Mouse (Mus musculus): ENCODE results near the gene Enoph1. TPM values are rescaled to one million over a fixed set of nuclear protein-coding genes. Genes with fewer than 3 reads are reported as not detected.

Gene Enoph1
- polyA plus RNA-seq, 1 experiment from 2014 or later: 46.9 TPM

DNA sequence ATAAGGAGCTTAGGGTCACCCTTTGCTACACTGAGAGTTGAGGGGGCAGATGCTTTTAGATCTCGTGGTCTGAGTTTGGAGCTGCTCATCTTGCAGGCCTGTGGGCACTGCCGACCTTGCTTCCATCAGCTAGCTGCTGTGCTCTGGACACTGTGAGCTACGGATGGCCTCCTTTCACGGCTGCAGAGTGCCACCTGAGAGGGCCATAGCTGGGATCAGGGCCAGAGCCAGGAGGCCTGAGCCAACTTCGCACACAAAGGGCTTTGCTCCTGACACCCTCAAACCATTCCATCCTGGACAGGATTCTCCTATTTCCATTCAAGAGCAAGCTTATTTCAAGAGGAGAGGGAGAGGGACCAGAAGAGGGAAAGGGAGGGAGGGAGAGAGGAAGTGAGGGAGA, 15.4 kb upstream of the Enoph1 start:
- Histone ChIP-seq H3K4me3 (no peak overlapping the region), H3K4me1 (replicated peaks) (no peaks in the 10 kb centered on the region), H3K27me3 (ENCODE audit: insufficient read depth, poor library complexity, severe bottlenecking) (no peaks in the 10 kb centered on the region), H3K36me3 (no peaks in the 10 kb centered on the region), H3K9me3 (no peaks in the 10 kb centered on the region), H3K27ac (no peak overlapping the region)
- no peak for DNase-seq (ENCODE audit: low spot score)
- 78% methylated on average over 5 of the region's 5 CpGs for WGBS

GRCm38 (mm10) chr5:100024868-100025267, 14.9 kb upstream of the Enoph1 start:
- Histone ChIP-seq H3K4me1 (replicated peaks) (no peaks in the 10 kb centered on the region), H3K27me3 (ENCODE audit: insufficient read depth, poor library complexity, severe bottlenecking) (no peaks in the 10 kb centered on the region), H3K27ac (no peak overlapping the region), H3K9me3 (no peaks in the 10 kb centered on the region), H3K4me3 (no peak overlapping the region), H3K36me3 (no peaks in the 10 kb centered on the region)
- 88% methylated on average over 1 of the region's 1 CpGs for WGBS
- DNase-seq (ENCODE audit: low spot score): no peak

- peaks cover 42% of the 10 kb centered on the region for H3K36me3 ChIP-seq
- no peaks in the 10 kb centered on the region for H3K4me1 ChIP-seq (replicated peaks)
- no peaks in the 10 kb centered on the region for H3K9me3 ChIP-seq
- H3K27ac ChIP-seq: no peak overlapping the region
- WGBS: 76% methylated on average over 6 of the region's 6 CpGs
- H3K27me3 ChIP-seq (ENCODE audit: insufficient read depth, poor library complexity, severe bottlenecking): no peaks in the 10 kb centered on the region
- DNase-seq (ENCODE audit: low spot score): no peak
- no peak overlapping the region for H3K4me3 ChIP-seq
These were observed 9.7 kb upstream of the Enoph1 start for GRCm38 (mm10) chr5:100030069-100030468.

DNA sequence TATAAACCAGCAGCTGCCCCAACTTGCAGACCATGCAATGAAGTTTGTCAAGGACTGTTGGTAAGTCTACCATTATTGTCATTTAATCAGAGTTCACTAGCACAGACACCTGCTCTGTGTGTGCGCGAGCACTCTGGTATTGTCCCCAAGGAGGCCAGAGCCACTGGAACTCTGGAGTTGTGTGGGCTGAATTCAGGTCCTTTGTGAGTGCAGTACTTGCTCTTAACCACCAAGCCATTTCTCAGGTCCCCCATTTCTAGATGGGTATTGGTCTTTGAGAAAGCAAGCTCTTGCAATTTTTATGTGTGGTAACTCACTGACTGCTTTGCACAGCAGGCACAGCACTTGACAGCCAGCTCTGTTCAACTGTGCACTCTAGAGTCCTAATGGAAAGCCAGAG, 7.7 kb upstream of the Enoph1 start:
- WGBS: 79% methylated on average over 2 of the region's 2 CpGs
- Histone ChIP-seq H3K27me3 (ENCODE audit: insufficient read depth, poor library complexity, severe bottlenecking) (no peaks in the 10 kb centered on the region), H3K9me3 (no peaks in the 10 kb centered on the region), H3K4me3 (no peak overlapping the region), H3K4me1 (replicated peaks) (peaks cover 16% of the 10 kb centered on the region), H3K36me3 (peaks cover 63% of the 10 kb centered on the region), H3K27ac (no peak overlapping the region)
- peak; percentile 19 for DNase-seq (ENCODE audit: low spot score)

GRCm38 (mm10) chr5:100032646-100033045, 7.1 kb upstream of the Enoph1 start:
- Histone ChIP-seq H3K4me3 (no peak overlapping the region), H3K27me3 (ENCODE audit: insufficient read depth, poor library complexity, severe bottlenecking) (no peaks in the 10 kb centered on the region), H3K9me3 (no peaks in the 10 kb centered on the region), H3K4me1 (replicated peaks) (peaks cover 21% of the 10 kb centered on the region), H3K36me3 (peaks cover 68% of the 10 kb centered on the region), H3K27ac (no peak overlapping the region)
- DNase-seq (ENCODE audit: low spot score): peak; percentile 16
- WGBS: 82% methylated on average over 3 of the region's 3 CpGs

DNA sequence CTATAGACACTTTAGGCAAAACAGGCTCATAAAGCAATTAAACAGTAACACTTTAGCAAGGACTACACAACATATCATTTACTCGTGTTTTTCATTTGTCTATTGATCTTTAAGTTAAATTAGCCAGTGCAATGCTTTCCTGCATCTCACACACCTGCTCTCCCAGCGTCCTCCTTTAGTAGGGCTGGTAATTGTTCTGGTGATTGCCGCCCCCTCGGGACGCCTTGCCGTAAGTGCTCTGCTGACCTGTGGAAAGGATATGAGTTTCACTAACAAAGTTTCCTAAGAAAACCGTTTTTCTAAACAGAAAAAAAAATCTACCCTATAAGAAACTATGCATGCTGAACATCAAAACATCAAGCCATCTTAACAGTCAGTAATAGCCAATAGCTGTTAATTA, 3.8 kb upstream of the Enoph1 start:
- WGBS: 72% methylated on average over 7 of the region's 7 CpGs
- peaks cover 71% of the 10 kb centered on the region for H3K36me3 ChIP-seq
- no peaks in the 10 kb centered on the region for H3K9me3 ChIP-seq
- H3K4me1 ChIP-seq (replicated peaks): peaks cover 28% of the 10 kb centered on the region
- no peak overlapping the region for H3K27ac ChIP-seq
- peak overlapping the region; percentile 95 for H3K4me3 ChIP-seq
- DNase-seq (ENCODE audit: low spot score): no peak
- H3K27me3 ChIP-seq (ENCODE audit: insufficient read depth, poor library complexity, severe bottlenecking): no peaks in the 10 kb centered on the region

DNA sequence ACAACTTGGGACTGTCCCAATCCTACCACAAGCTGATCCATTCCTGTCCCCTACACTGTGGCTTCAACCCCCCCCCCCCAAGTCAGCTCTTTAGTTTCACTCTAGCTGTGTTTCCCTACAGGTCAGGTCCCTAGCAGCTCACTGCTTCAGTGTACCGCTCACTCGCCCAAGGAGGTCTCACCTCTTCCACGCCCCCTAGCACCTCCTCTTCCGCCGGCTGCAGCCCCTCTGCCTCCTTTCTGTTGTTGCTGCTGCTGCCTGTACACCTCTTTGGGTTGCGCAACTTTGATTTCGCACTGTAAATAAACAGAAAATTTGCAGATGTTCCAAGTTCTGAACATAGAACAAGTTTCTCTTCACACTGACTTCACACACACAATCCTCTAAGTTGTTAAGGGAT, 3.1 kb upstream of the Enoph1 start:
- WGBS: 38% methylated on average over 7 of the region's 7 CpGs
- peaks cover 63% of the 10 kb centered on the region for H3K36me3 ChIP-seq
- no peak for DNase-seq (ENCODE audit: low spot score)

DNA sequence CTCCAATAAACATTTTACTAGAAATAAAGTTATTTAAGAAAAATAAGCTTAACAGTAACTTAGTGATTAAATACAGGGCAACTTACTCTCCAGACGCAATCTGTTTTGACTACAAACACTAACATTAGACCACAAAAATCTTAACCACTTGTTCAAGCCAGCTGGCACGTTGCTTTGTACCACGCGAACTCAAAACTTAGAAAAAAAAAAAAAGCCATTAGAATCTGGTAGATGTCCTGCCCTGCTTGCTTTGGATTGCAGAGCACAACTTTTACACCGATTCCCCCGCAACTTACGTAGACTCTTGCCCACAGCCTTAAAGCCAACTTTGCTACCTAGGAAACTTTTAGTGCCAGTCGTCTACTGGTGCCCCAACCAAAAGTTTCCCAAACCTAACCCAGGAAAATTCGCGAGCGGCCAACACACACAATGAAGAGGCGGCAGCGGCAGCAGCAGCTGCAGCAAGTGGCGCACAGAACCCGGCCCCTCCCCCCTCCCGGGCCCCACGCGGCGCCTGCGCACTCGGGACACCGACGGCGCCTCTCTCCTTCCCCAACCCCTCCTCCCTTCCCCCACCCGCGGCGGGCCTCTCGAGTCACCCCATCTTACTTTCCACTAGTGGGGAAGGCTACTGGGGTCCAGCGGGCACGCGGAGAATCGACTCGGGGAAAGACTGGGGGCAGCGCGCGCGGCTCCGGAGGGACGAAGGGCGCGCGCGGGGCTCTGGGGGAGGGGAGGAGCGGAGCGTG, 1.6 kb upstream of the Enoph1 start:
- Histone ChIP-seq H3K4me3 (peak overlapping the region; percentile 95), H3K4me1 (replicated peaks) (peaks cover 34% of the 10 kb centered on the region), H3K27me3 (ENCODE audit: insufficient read depth, poor library complexity, severe bottlenecking) (no peaks in the 10 kb centered on the region), H3K36me3 (peaks cover 57% of the 10 kb centered on the region), H3K9me3 (no peaks in the 10 kb centered on the region), H3K27ac (peak overlapping the region; percentile 99)
- DNase-seq (ENCODE audit: low spot score): peak; percentile 89
- under 1% methylated on average over 45 of the region's 45 CpGs for WGBS

More for the DNA sequence above, 3.1 kb upstream of the Enoph1 start:
- H3K4me1 ChIP-seq (replicated peaks): peaks cover 34% of the 10 kb centered on the region
- no peaks in the 10 kb centered on the region for H3K9me3 ChIP-seq
- no peak overlapping the region for H3K27ac ChIP-seq
- peak overlapping the region; percentile 95 for H3K4me3 ChIP-seq
- H3K27me3 ChIP-seq (ENCODE audit: insufficient read depth, poor library complexity, severe bottlenecking): no peaks in the 10 kb centered on the region

GRCm38 (mm10) chr5:100038714-100039601, 827 bp upstream of the Enoph1 start:
- Histone ChIP-seq H3K27me3 (ENCODE audit: insufficient read depth, poor library complexity, severe bottlenecking) (no peaks in the 10 kb centered on the region), H3K27ac (peak overlapping the region; percentile 99), H3K36me3 (peaks cover 56% of the 10 kb centered on the region), H3K9me3 (no peaks in the 10 kb centered on the region), H3K4me1 (replicated peaks) (peaks cover 36% of the 10 kb centered on the region), H3K4me3 (peak overlapping the region; percentile 95)
- WGBS: under 1% methylated on average over 113 of the region's 113 CpGs
- DNase-seq (ENCODE audit: low spot score): peak; percentile 97

DNA sequence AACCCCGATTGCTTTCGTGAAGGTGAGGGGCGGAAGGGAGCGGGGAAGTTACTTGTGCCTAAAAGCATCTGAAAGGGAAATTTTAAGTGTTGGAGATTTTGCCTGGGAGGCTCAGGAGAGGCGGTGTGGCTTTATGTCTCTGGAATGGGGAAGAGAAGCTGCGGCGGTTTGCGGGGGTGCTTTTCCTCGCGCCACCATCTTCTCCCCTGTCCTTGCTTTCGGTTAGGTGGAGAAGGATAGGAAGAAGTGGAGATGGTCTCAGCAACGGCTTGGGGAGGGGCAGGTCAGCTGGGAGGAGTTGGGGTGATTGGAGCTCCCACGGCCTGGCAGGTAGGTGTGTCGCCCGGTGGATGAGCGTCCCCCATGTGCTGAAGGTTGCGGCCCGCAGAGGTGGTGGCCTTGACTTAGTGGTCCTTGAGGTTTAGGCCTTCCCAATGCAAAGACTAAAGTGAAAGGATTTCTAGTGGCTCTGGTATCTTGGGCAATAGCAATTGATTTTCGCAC, 548 bp downstream of the Enoph1 start:
- Histone ChIP-seq H3K4me1 (replicated peaks) (peaks cover 37% of the 10 kb centered on the region), H3K27me3 (ENCODE audit: insufficient read depth, poor library complexity, severe bottlenecking) (no peaks in the 10 kb centered on the region), H3K27ac (peak overlapping the region; percentile 99), H3K4me3 (peak overlapping the region; percentile 95), H3K36me3 (peaks cover 43% of the 10 kb centered on the region), H3K9me3 (no peaks in the 10 kb centered on the region)
- no peak for DNase-seq (ENCODE audit: low spot score)
- WGBS: 2% methylated on average over 19 of the region's 19 CpGs

GRCm38 (mm10) chr5:100041272-100041671, 1.5 kb downstream of the Enoph1 start:
- no peak for DNase-seq (ENCODE audit: low spot score)
- 58% methylated on average over 4 of the region's 4 CpGs for whole genome bisulfite sequencing
- Histone ChIP-seq H3K36me3 (peaks cover 34% of the 10 kb centered on the region), H3K4me1 (replicated peaks) (peaks cover 34% of the 10 kb centered on the region), H3K9me3 (no peaks in the 10 kb centered on the region), H3K27me3 (ENCODE audit: insufficient read depth, poor library complexity, severe bottlenecking) (no peaks in the 10 kb centered on the region), H3K27ac (no peak overlapping the region), H3K4me3 (peak overlapping the region; percentile 95)

GRCm38 (mm10) chr5:100042467-100042866, 2.7 kb downstream of the Enoph1 start:
- DNase-seq (ENCODE audit: low spot score): no peak
- H3K27ac ChIP-seq: no peak overlapping the region
- no peak overlapping the region for H3K4me3 ChIP-seq
- WGBS: 93% methylated on average over 8 of the region's 8 CpGs
- H3K9me3 ChIP-seq: no peaks in the 10 kb centered on the region
- H3K36me3 ChIP-seq: peaks cover 22% of the 10 kb centered on the region
- peaks cover 34% of the 10 kb centered on the region for H3K4me1 ChIP-seq (replicated peaks)
- H3K27me3 ChIP-seq (ENCODE audit: insufficient read depth, poor library complexity, severe bottlenecking): no peaks in the 10 kb centered on the region

DNA sequence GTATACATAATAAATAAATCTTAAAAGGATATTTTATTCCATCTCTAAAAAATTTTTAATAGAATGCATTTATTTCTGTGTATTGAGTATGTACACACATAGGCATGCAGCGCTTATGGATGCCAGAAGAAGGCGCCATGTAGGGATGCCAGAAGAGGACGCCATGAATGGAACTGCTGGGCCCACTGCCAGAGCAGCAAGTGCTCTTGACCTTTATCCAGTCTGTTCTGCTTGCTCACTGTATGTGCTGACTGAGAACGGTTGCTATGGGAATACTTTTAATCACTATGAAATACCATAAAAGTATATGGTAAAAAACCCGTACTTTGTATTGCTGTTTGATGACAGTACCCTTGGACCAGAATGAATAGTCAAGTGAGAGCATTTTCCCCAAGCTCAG, 3.6 kb downstream of the Enoph1 start:
- H3K4me1 ChIP-seq (replicated peaks): peaks cover 41% of the 10 kb centered on the region
- H3K9me3 ChIP-seq: no peaks in the 10 kb centered on the region
- DNase-seq (ENCODE audit: low spot score): no peak
- H3K27ac ChIP-seq: no peak overlapping the region
- H3K4me3 ChIP-seq: no peak overlapping the region
- no peaks in the 10 kb centered on the region for H3K27me3 ChIP-seq (ENCODE audit: insufficient read depth, poor library complexity, severe bottlenecking)
- peaks cover 16% of the 10 kb centered on the region for H3K36me3 ChIP-seq
- 93% methylated on average over 5 of the region's 5 CpGs for WGBS

Measured in hindbrain, embryonic 10.5 days (tissue).